In the genomic region with DNA sequence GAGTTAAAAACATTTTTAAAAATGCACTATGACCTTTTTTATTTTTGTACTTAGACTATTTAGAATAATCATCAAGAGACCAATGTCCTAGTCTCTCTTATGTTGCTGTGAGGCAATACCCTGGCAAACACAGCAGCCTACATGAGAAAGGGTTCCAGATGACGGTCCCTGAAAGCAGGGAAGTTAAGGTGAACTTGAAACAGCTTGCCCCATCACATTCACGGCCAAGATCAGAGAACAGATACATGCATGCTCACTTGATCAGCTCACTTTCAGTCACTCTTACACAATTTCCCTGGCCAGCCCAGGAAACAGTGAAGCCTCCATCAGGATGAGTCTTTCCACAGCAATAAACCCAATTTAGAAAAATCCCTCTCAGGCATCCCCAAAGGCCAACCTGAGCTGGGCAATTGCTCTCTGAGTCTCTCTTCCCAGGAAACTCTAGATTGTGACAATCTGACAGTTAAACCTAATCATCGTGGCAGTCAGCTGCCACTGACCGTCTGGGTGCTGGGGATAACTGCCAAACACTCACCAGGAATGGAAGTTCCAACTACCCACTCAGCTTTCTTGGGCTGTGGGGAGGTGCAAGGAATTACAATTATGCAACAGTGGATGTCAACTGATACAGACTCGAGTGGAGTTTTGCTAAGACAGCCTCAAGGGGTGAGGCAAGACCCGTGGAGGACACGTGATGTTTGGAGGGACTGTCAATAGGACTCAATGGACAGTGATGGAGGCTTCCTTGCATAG, we compare ENCODE assay signal across 15 mouse cellular contexts. TPM values are rescaled to one million over a fixed set of nuclear protein-coding genes. Genes with fewer than 3 reads are reported as not detected.
"Had no signal": no experiment of that assay in that cellular context is flagged by ENCODE, and none has a peak within 500 bp of the region (broad histone marks: within the 10 kb centered on the region; RNA-seq: fewer than 3 reads in every experiment).

No protein-coding gene starts in this region.

- ATAC-seq: lung, postnatal 0 days; midbrain, embryonic 13.5 days had no signal

- DNase-seq: kidney, adult 9 months; kidney, postnatal 36 days; layer of hippocampus, adult 9-11 months; layer of hippocampus, postnatal 36 days; liver; lung, adult 2 months; lung, postnatal 36 days; right cerebral cortex, postnatal 14 days; thymus, postnatal 36 days had no signal

RNA-seq across cellular contexts. Expression of gene Dynlrb2, which starts 4.5 kb away (rescaled TPM):
- total RNA-seq: megakaryocyte progenitor cell, adult 5-6 weeks had no signal
- polyA plus RNA-seq: limb, embryonic 12.5 days; liver, embryonic 14.5 days; small intestine, adult 2 months had no signal
